Mouse (Mus musculus) thymus, adult 2 months (tissue): ENCODE results near the gene Prkag3.

Source experiments
- CTCF ChIP-seq: fragments of 200-500 bp; IDR thresholded peaks from 2 replicates; pipeline ENCODE4 v1.5.1; 2012; ENCODE audit warnings: mild to moderate bottlenecking, control low read depth, low read length, moderate library complexity, borderline replicate concordance; ENCODE audit not compliant: control insufficient read depth, poor library complexity, insufficient read depth; ENCODE audit errors: extremely low read depth
- POLR2A ChIP-seq: fragments of 200-500 bp; IDR thresholded peaks from 2 replicates; pipeline ENCODE4 v1.6.1; 2012; ENCODE audit warnings: mild to moderate bottlenecking, low read length, control low read depth, moderate library complexity; ENCODE audit not compliant: control insufficient read depth, poor library complexity, insufficient read depth; ENCODE audit errors: extremely low read depth

DNA sequence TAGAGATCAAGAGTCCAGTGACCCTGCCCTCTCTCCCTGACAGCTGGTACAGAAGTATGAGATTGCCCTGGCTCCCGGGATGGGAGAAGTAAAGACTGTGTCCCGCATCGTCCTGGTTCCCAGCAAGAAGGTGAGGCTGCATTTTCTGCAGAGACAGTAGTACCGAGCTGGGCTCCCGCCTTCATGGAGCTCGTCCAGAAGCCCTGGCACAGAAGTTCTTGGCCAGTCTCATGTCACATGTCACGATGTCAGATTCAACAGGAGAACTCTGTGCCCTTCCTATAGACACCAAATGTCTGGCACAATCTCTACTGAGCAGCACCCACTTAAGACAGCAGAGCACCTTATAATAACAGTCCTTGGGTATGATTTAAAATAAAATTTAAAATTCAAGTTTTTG is 11.5 kb downstream of the Prkag3 start:
- TF ChIP-seq CTCF (no peak), POLR2A (no peak)
